Mouse (Mus musculus): ENCODE results near the gene Cela3a. TPM values are rescaled to one million over a fixed set of nuclear protein-coding genes. Genes with fewer than 3 reads are reported as not detected.

The Cela3a gene
- total and polyA plus RNA-seq, 3 experiments = not detected

GRCm38 (mm10) chr4:137360996-137361395, 48.6 kb downstream of the Cela3a start:
- no peak overlapping the region for H3K9ac ChIP-seq (ENCODE audit: control insufficient read depth, low read depth, low read length, poor library complexity, severe bottlenecking)
- peaks cover 14% of the 10 kb centered on the region for H3K79me2 ChIP-seq (ENCODE audit: control insufficient read depth, insufficient read depth, low read length, poor library complexity)
- H3K4me1 ChIP-seq (ENCODE audit: control insufficient read depth in 1 of 2, insufficient read depth in 2 of 2, low read length in 2 of 2) = peaks cover 7 to 22% of the 10 kb centered on the region in 2 experiments
- H3K27me3 ChIP-seq (ENCODE audit: control insufficient read depth in 1 of 2, insufficient read depth in 2 of 2, low read length in 2 of 2) = no peaks in the 10 kb centered on the region
- DNase-seq (ENCODE audit: low read depth, low spot score) = no peak
- TF ChIP-seq NRF1 (IDR thresholded peaks at IDR 0.05; ENCODE audit: insufficient read depth, low read depth, low read length, poor library complexity, severe bottlenecking) (no peak), CHD2 (IDR thresholded peaks at IDR 0.05; ENCODE audit: low read length) (no peak), ETS1 (IDR thresholded peaks at IDR 0.05; ENCODE audit: low read depth, low read length) (no peak), RAD21 (IDR thresholded peaks at IDR 0.05; ENCODE audit: low read depth, low read length) (no peak), USF1 (IDR thresholded peaks at IDR 0.05; ENCODE audit: low read depth, low read length) (no peak), CHD1 (IDR thresholded peaks at IDR 0.05; ENCODE audit: low read depth, low read length) (no peak), MYB (IDR thresholded peaks at IDR 0.05; ENCODE audit: low read depth, low read length) (no peak), ZNF384 (IDR thresholded peaks at IDR 0.05; ENCODE audit: low read depth, low read length) (no peak), TCF12 (IDR thresholded peaks at IDR 0.05; ENCODE audit: low read depth, low read length) (no peak), MAFK (IDR thresholded peaks at IDR 0.05; ENCODE audit: borderline replicate concordance, low read depth, low read length) (no peak), BHLHE40 (IDR thresholded peaks at IDR 0.05; ENCODE audit: borderline replicate concordance, low read depth, low read length) (no peak)
- peaks cover 0 to 18% of the 10 kb centered on the region in 2 experiments; a peak in 2 of 4 replicates for H3K36me3 ChIP-seq (ENCODE audit: control insufficient read depth in 1 of 2, insufficient read depth in 2 of 2, low read length in 2 of 2)
- H3K27ac ChIP-seq (ENCODE audit: control insufficient read depth, low read depth, low read length) = no peak overlapping the region
- H3K4me3 ChIP-seq (ENCODE audit: control insufficient read depth in 1 of 2, insufficient read depth in 1 of 2, low read depth in 2 of 2, low read length in 2 of 2) = no peak overlapping the region
- H3K9me3 ChIP-seq (replicated peaks; ENCODE audit: insufficient read depth, low read length) = no peaks in the 10 kb centered on the region

GRCm38 (mm10) chr4:137358291-137359002, 51.1 kb downstream of the Cela3a start:
- TF ChIP-seq TCF12 (IDR thresholded peaks at IDR 0.05; ENCODE audit: low read depth, low read length) (peak; percentile 32; the same call in 1 of the 2 replicates), BHLHE40 (IDR thresholded peaks at IDR 0.05; ENCODE audit: borderline replicate concordance, low read depth, low read length) (0 out of 2 replicates have a peak, but pooled peaks have one; percentile 4), MYC (IDR thresholded peaks at IDR 0.05; ENCODE audit: low read depth, low read length) (peak; percentile 17; the same call in 1 of the 2 replicates), CTCF (IDR thresholded peaks at IDR 0.05 in 2 of 3, conservative IDR thresholded peaks at IDR 0.05 in 1 of 3; ENCODE audit: control insufficient read depth in 1 of 3, insufficient read depth in 1 of 3, low read depth in 2 of 3, low read length in 3 of 3, poor library complexity in 1 of 3, severe bottlenecking in 1 of 3) (no peak), MAFK (IDR thresholded peaks at IDR 0.05; ENCODE audit: borderline replicate concordance, low read depth, low read length) (no peak), ETS1 (IDR thresholded peaks at IDR 0.05; ENCODE audit: low read depth, low read length) (peak; percentile 23; the same call in 1 of the 2 replicates), GABPA (IDR thresholded peaks at IDR 0.05; ENCODE audit: low read depth, low read length) (no peak), UBTF (IDR thresholded peaks at IDR 0.05; ENCODE audit: borderline replicate concordance, insufficient read depth, low read depth, low read length) (no peak), MXI1 (IDR thresholded peaks at IDR 0.05; ENCODE audit: low read depth, low read length) (peak; percentile 53), ZMIZ1 (IDR thresholded peaks at IDR 0.05; ENCODE audit: low read depth, low read length) (0 out of 2 replicates have a peak, but pooled peaks have one; percentile 12), MAX (IDR thresholded peaks at IDR 0.05; ENCODE audit: low read length) (peak; percentile 58; the same call in 1 of the 2 replicates), GATA1 (IDR thresholded peaks at IDR 0.05; ENCODE audit: low read depth, low read length) (peak; percentile 37), TBP (IDR thresholded peaks at IDR 0.05; ENCODE audit: low read depth, low read length) (peak; percentile 77), NELFE (IDR thresholded peaks at IDR 0.05; ENCODE audit: low read depth, low read length) (peak; percentile 29; the same call in 1 of the 2 replicates), CHD1 (IDR thresholded peaks at IDR 0.05; ENCODE audit: low read depth, low read length) (0 out of 2 replicates have a peak, but pooled peaks have one; percentile 22), SIN3A (IDR thresholded peaks at IDR 0.05; ENCODE audit: low read length) (peak; percentile 64), USF1 (IDR thresholded peaks at IDR 0.05; ENCODE audit: low read depth, low read length) (no peak), ZKSCAN1 (IDR thresholded peaks at IDR 0.05; ENCODE audit: low read depth, low read length) (no peak), EP300 (IDR thresholded peaks at IDR 0.05; ENCODE audit: low read depth in 1 of 2, low read length in 2 of 2) (peak; percentile 29 to 47; a peak in 3 of 4 replicates), USF2 (IDR thresholded peaks at IDR 0.05; ENCODE audit: borderline replicate concordance in 1 of 2, insufficient read depth in 1 of 2, low read depth in 1 of 2, low read length in 2 of 2) (no peak), ELF1 (IDR thresholded peaks at IDR 0.05; ENCODE audit: low read depth, low read length) (0 out of 2 replicates have a peak, but pooled peaks have one; percentile 30)
- Histone ChIP-seq H3K4me3 (ENCODE audit: control insufficient read depth in 1 of 2, insufficient read depth in 1 of 2, low read depth in 2 of 2, low read length in 2 of 2) (peak overlapping the region; percentile 26 to 49), H3K27ac (ENCODE audit: control insufficient read depth, low read depth, low read length) (peak overlapping the region; percentile 93)

More at GRCm38 (mm10) chr4:137358291-137359002, 51.1 kb downstream of the Cela3a start:
- Histone ChIP-seq H3K9me3 (replicated peaks; ENCODE audit: insufficient read depth, low read length) (no peaks in the 10 kb centered on the region), H3K36me3 (ENCODE audit: control insufficient read depth in 1 of 2, insufficient read depth in 2 of 2, low read length in 2 of 2) (peaks cover 5 to 28% of the 10 kb centered on the region in 2 experiments; a peak in 3 of 4 replicates), H3K27me3 (ENCODE audit: control insufficient read depth in 1 of 2, insufficient read depth in 2 of 2, low read length in 2 of 2) (no peaks in the 10 kb centered on the region), H3K9ac (ENCODE audit: control insufficient read depth, low read depth, low read length, poor library complexity, severe bottlenecking) (peak overlapping the region; percentile 48), H3K4me1 (ENCODE audit: control insufficient read depth in 1 of 2, insufficient read depth in 2 of 2, low read length in 2 of 2) (peaks cover 3 to 12% of the 10 kb centered on the region in 2 experiments; a peak in 3 of 4 replicates), H3K79me2 (ENCODE audit: control insufficient read depth, insufficient read depth, low read length, poor library complexity) (peaks cover 34% of the 10 kb centered on the region)
- peak; percentile 90 for DNase-seq (ENCODE audit: low read depth, low spot score)

Data from MEL (cell line).